Mouse (Mus musculus): ENCODE data around the gene Ifng. TPM values are rescaled to one million over a fixed set of nuclear protein-coding genes. Genes with fewer than 3 reads are reported as not detected.
"Not testable (repeated sequence)": the region's sequence is repeated elsewhere in the genome, so short reads cannot be mapped to it uniquely, and the experiment has no call there.

Ifng gene
- polyA plus RNA-seq, 1 experiment from 2014 or later: not detected

GRCm38 (mm10) chr10:118458729-118459128 lies 17.9 kb downstream of the Ifng start:
- H3K4me3 ChIP-seq: no peak overlapping the region
- peaks cover 3% of the 10 kb centered on the region; the same call in 1 of the 2 replicates for H3K9me3 ChIP-seq
- no peaks in the 10 kb centered on the region for H3K27me3 ChIP-seq (ENCODE audit: poor library complexity, severe bottlenecking)
- no peak overlapping the region for H3K27ac ChIP-seq
- 90% methylated on average over 4 of the region's 4 CpGs for WGBS
- DNase-seq (ENCODE audit: extremely low spot score, low spot score): no peak
- H3K36me3 ChIP-seq (replicated peaks): no peaks in the 10 kb centered on the region
- peaks cover 6% of the 10 kb centered on the region; the same call in 1 of the 2 replicates for H3K4me1 ChIP-seq

- Histone ChIP-seq H3K4me3 (no peak overlapping the region), H3K36me3 (replicated peaks) (no peaks in the 10 kb centered on the region), H3K4me1 (peaks cover 6% of the 10 kb centered on the region; the same call in 1 of the 2 replicates), H3K9me3 (peaks cover 3% of the 10 kb centered on the region; the same call in 1 of the 2 replicates), H3K27ac (no peak overlapping the region), H3K27me3 (ENCODE audit: poor library complexity, severe bottlenecking) (no peaks in the 10 kb centered on the region)
- 72% methylated on average over 6 of the region's 6 CpGs for WGBS
- no peak for DNase-seq (ENCODE audit: extremely low spot score, low spot score)
These were observed 20.4 kb downstream of the Ifng start for GRCm38 (mm10) chr10:118461126-118461767.

GRCm38 (mm10) chr10:118466481-118466880 lies 25.6 kb downstream of the Ifng start:
- 83% methylated on average over 6 of the region's 6 CpGs for WGBS
- Histone ChIP-seq H3K4me3 (no peak overlapping the region), H3K4me1 (no peaks in the 10 kb centered on the region), H3K9me3 (no peaks in the 10 kb centered on the region), H3K27me3 (ENCODE audit: poor library complexity, severe bottlenecking) (no peaks in the 10 kb centered on the region), H3K27ac (no peak overlapping the region), H3K36me3 (replicated peaks) (no peaks in the 10 kb centered on the region)
- DNase-seq (ENCODE audit: extremely low spot score, low spot score): no peak

- WGBS: 81% methylated on average over 3 of the region's 3 CpGs
- no peak overlapping the region for H3K4me3 ChIP-seq
- no peaks in the 10 kb centered on the region for H3K9me3 ChIP-seq
- no peak overlapping the region for H3K27ac ChIP-seq
- no peaks in the 10 kb centered on the region for H3K27me3 ChIP-seq (ENCODE audit: poor library complexity, severe bottlenecking)
- no peak for DNase-seq (ENCODE audit: extremely low spot score, low spot score)
- no peaks in the 10 kb centered on the region for H3K36me3 ChIP-seq (replicated peaks)
- H3K4me1 ChIP-seq: no peaks in the 10 kb centered on the region
These were observed 28.2 kb downstream of the Ifng start for GRCm38 (mm10) chr10:118469047-118469446.

GRCm38 (mm10) chr10:118470296-118470957 lies 29.6 kb downstream of the Ifng start:
- H3K4me1 ChIP-seq: no peaks in the 10 kb centered on the region
- H3K27ac ChIP-seq: no peak overlapping the region
- H3K36me3 ChIP-seq (replicated peaks): no peaks in the 10 kb centered on the region
- DNase-seq (ENCODE audit: extremely low spot score, low spot score): no peak
- H3K4me3 ChIP-seq: no peak overlapping the region
- H3K9me3 ChIP-seq: no peaks in the 10 kb centered on the region
- 81% methylated on average over 13 of the region's 13 CpGs for WGBS
- no peaks in the 10 kb centered on the region for H3K27me3 ChIP-seq (ENCODE audit: poor library complexity, severe bottlenecking)

- not testable (repeated sequence) for H3K9me3 ChIP-seq; H3K4me1 ChIP-seq; DNase-seq (ENCODE audit: extremely low spot score, low spot score); H3K36me3 ChIP-seq (replicated peaks); H3K27me3 ChIP-seq (ENCODE audit: poor library complexity, severe bottlenecking); H3K4me3 ChIP-seq; H3K27ac ChIP-seq
- WGBS: 84% methylated on average over 1 of the region's 1 CpGs
These were observed 32.0 kb downstream of the Ifng start for GRCm38 (mm10) chr10:118472846-118473245.

GRCm38 (mm10) chr10:118476696-118477095 lies 35.9 kb downstream of the Ifng start:
- WGBS: 96% methylated on average over 2 of the region's 2 CpGs
- Histone ChIP-seq H3K27ac (no peak overlapping the region), H3K36me3 (replicated peaks) (no peaks in the 10 kb centered on the region), H3K9me3 (no peaks in the 10 kb centered on the region), H3K4me3 (no peak overlapping the region), H3K4me1 (no peaks in the 10 kb centered on the region), H3K27me3 (ENCODE audit: poor library complexity, severe bottlenecking) (no peaks in the 10 kb centered on the region)
- DNase-seq (ENCODE audit: extremely low spot score, low spot score): no peak

GRCm38 (mm10) chr10:118477297-118477696 lies 36.5 kb downstream of the Ifng start:
- no peak for DNase-seq (ENCODE audit: extremely low spot score, low spot score)
- no peaks in the 10 kb centered on the region for H3K36me3 ChIP-seq (replicated peaks)
- H3K4me1 ChIP-seq: no peaks in the 10 kb centered on the region
- 87% methylated on average over 2 of the region's 2 CpGs for WGBS
- H3K4me3 ChIP-seq: no peak overlapping the region
- no peak overlapping the region for H3K27ac ChIP-seq
- H3K27me3 ChIP-seq (ENCODE audit: poor library complexity, severe bottlenecking): no peaks in the 10 kb centered on the region
- no peaks in the 10 kb centered on the region for H3K9me3 ChIP-seq

- H3K27me3 ChIP-seq (ENCODE audit: poor library complexity, severe bottlenecking): no peaks in the 10 kb centered on the region
- H3K9me3 ChIP-seq: no peaks in the 10 kb centered on the region
- no peak overlapping the region for H3K4me3 ChIP-seq
- no peak for DNase-seq (ENCODE audit: extremely low spot score, low spot score)
- no peaks in the 10 kb centered on the region for H3K4me1 ChIP-seq
- 79% methylated on average over 4 of the region's 4 CpGs for WGBS
- no peaks in the 10 kb centered on the region for H3K36me3 ChIP-seq (replicated peaks)
- H3K27ac ChIP-seq: no peak overlapping the region
These were observed 38.4 kb downstream of the Ifng start for GRCm38 (mm10) chr10:118479244-118479643.

GRCm38 (mm10) chr10:118480118-118480517 lies 39.3 kb downstream of the Ifng start:
- Histone ChIP-seq H3K4me1 (no peaks in the 10 kb centered on the region), H3K27ac (no peak overlapping the region), H3K36me3 (replicated peaks) (no peaks in the 10 kb centered on the region), H3K4me3 (no peak overlapping the region), H3K9me3 (no peaks in the 10 kb centered on the region), H3K27me3 (ENCODE audit: poor library complexity, severe bottlenecking) (no peaks in the 10 kb centered on the region)
- WGBS: 97% methylated on average over 5 of the region's 5 CpGs
- no peak for DNase-seq (ENCODE audit: extremely low spot score, low spot score)

- H3K27ac ChIP-seq: no peak overlapping the region
- 90% methylated on average over 7 of the region's 7 CpGs for WGBS
- no peaks in the 10 kb centered on the region for H3K36me3 ChIP-seq (replicated peaks)
These were observed 39.9 kb downstream of the Ifng start for GRCm38 (mm10) chr10:118480793-118481192.

GRCm38 (mm10) chr10:118494109-118494508 lies 53.3 kb downstream of the Ifng start:
- no peak for DNase-seq (ENCODE audit: extremely low spot score, low spot score)
- Histone ChIP-seq H3K27me3 (ENCODE audit: poor library complexity, severe bottlenecking) (no peaks in the 10 kb centered on the region), H3K4me1 (no peaks in the 10 kb centered on the region), H3K36me3 (replicated peaks) (no peaks in the 10 kb centered on the region), H3K4me3 (no peak overlapping the region), H3K27ac (no peak overlapping the region), H3K9me3 (no peaks in the 10 kb centered on the region)
- WGBS: 80% methylated on average over 1 of the region's 1 CpGs

More at GRCm38 (mm10) chr10:118480793-118481192, 39.9 kb downstream of the Ifng start:
- Histone ChIP-seq H3K9me3 (no peaks in the 10 kb centered on the region), H3K4me1 (no peaks in the 10 kb centered on the region), H3K4me3 (no peak overlapping the region), H3K27me3 (ENCODE audit: poor library complexity, severe bottlenecking) (no peaks in the 10 kb centered on the region)
- no peak for DNase-seq (ENCODE audit: extremely low spot score, low spot score)

GRCm38 (mm10) chr10:118495362-118495761 lies 54.5 kb downstream of the Ifng start:
- no peak overlapping the region for H3K4me3 ChIP-seq
- no peaks in the 10 kb centered on the region for H3K4me1 ChIP-seq
- DNase-seq (ENCODE audit: extremely low spot score, low spot score): no peak
- H3K27me3 ChIP-seq (ENCODE audit: poor library complexity, severe bottlenecking): no peaks in the 10 kb centered on the region
- no peaks in the 10 kb centered on the region for H3K36me3 ChIP-seq (replicated peaks)
- no peak overlapping the region for H3K27ac ChIP-seq
- WGBS: 95% methylated on average over 1 of the region's 1 CpGs
- no peaks in the 10 kb centered on the region for H3K9me3 ChIP-seq
